Mouse (Mus musculus) kidney, adult 2 months (tissue): ENCODE data around the gene Abcd3.

Experiments
- CTCF ChIP-seq: fragments of 200-500 bp; conservative IDR thresholded peaks from 2 replicates; pipeline ENCODE4 v1.5.1; 2011; ENCODE audit warnings: low read depth, mild to moderate bottlenecking, control low read depth, low read length, moderate library complexity, mixed read lengths; ENCODE audit not compliant: insufficient read depth, insufficient read length
- POLR2A ChIP-seq: fragments of 200-500 bp; IDR thresholded peaks from one replicate; pipeline ENCODE4 v1.6.1; 2011; ENCODE audit warnings: low read depth, low read length, control low read depth

- TF ChIP-seq POLR2A = no peak
- no peak for TF ChIP-seq CTCF
Observed at GRCm38 (mm10) chr3:121819693-121820200, 4.6 kb upstream of the Abcd3 start.
